Mouse (Mus musculus): Measurements from ENCODE around the gene Zfand3.

Gene Zfand3

GRCm38 (mm10) chr17:30225030-30225740 is 220.7 kb downstream of the Zfand3 start:
- in situ Hi-C loops (cut with MboI) = no loop called here

GRCm38 (mm10) chr17:30228439-30229215 is 224.1 kb downstream of the Zfand3 start:
- in situ Hi-C loops (cut with MboI) = no loop called here

GRCm38 (mm10) chr17:30230428-30230827 is 225.9 kb downstream of the Zfand3 start:
- in situ Hi-C loops (cut with MboI) = no loop called here

- in situ Hi-C loops (cut with MboI) = no loop called here
Measured at GRCm38 (mm10) chr17:30231483-30231882, 226.9 kb downstream of the Zfand3 start.

GRCm38 (mm10) chr17:30232698-30233097 is 228.2 kb downstream of the Zfand3 start:
- in situ Hi-C loops (cut with MboI) = no loop called here

GRCm38 (mm10) chr17:30235380-30235779 is 230.8 kb downstream of the Zfand3 start:
- in situ Hi-C loops (cut with MboI) = no loop called here

- in situ Hi-C loops (cut with MboI) = no loop called here
Measured at GRCm38 (mm10) chr17:30236611-30237010, 232.1 kb downstream of the Zfand3 start.

- in situ Hi-C loops (cut with MboI) = no loop called here
Measured at GRCm38 (mm10) chr17:30237600-30237999, 233.1 kb downstream of the Zfand3 start.

GRCm38 (mm10) chr17:30239458-30239857 is 234.9 kb downstream of the Zfand3 start:
- in situ Hi-C loops (cut with MboI) = no loop called here

GRCm38 (mm10) chr17:30240659-30241058 is 236.1 kb downstream of the Zfand3 start:
- in situ Hi-C loops (cut with MboI) = no loop called here

GRCm38 (mm10) chr17:30241061-30241460 is 236.5 kb downstream of the Zfand3 start:
- in situ Hi-C loops (cut with MboI) = no loop called here

- in situ Hi-C loops (cut with MboI) = no loop called here
Measured at GRCm38 (mm10) chr17:30241720-30242322, 237.3 kb downstream of the Zfand3 start.

- in situ Hi-C loops (cut with MboI) = no loop called here
Measured at GRCm38 (mm10) chr17:30242647-30243046, 238.1 kb downstream of the Zfand3 start.

GRCm38 (mm10) chr17:30243540-30243939 is 239.0 kb downstream of the Zfand3 start:
- in situ Hi-C loops (cut with MboI) = no loop called here

- in situ Hi-C loops (cut with MboI) = no loop called here
Measured at GRCm38 (mm10) chr17:30244651-30245307, 240.2 kb downstream of the Zfand3 start.

- in situ Hi-C loops (cut with MboI) = no loop called here
Measured at GRCm38 (mm10) chr17:30245308-30245706, 240.8 kb downstream of the Zfand3 start.

GRCm38 (mm10) chr17:30253028-30253427 is 248.5 kb downstream of the Zfand3 start:
- in situ Hi-C loops (cut with MboI) = no loop called here

GRCm38 (mm10) chr17:30253924-30254323 is 249.4 kb downstream of the Zfand3 start:
- in situ Hi-C loops (cut with MboI) = no loop called here

- in situ Hi-C loops (cut with MboI) = no loop called here
Measured at GRCm38 (mm10) chr17:30255928-30256560, 251.5 kb downstream of the Zfand3 start.

- in situ Hi-C loops (cut with MboI) = no loop called here
Measured at GRCm38 (mm10) chr17:30258480-30258879, 253.9 kb downstream of the Zfand3 start.

- in situ Hi-C loops (cut with MboI) = no loop called here
Measured at GRCm38 (mm10) chr17:30259938-30260337, 255.4 kb downstream of the Zfand3 start.

All from mature B cell (primary cell).